Mouse (Mus musculus) right cerebral cortex, postnatal 36 days (tissue): ENCODE measurements around the gene Rrp1.
A peak's percentile ranks its signal among the peaks of the same experiment; 100 is the strongest.

ENCODE experiments used
- DNase-seq, 2 experiments: peaks; one replicate each; pipeline ENCODE4 v3.0.0; 2022; ENCODE audit warnings: low spot score in 2 of 2, mixed read lengths in 1 of 2

Gene Rrp1

DNA sequence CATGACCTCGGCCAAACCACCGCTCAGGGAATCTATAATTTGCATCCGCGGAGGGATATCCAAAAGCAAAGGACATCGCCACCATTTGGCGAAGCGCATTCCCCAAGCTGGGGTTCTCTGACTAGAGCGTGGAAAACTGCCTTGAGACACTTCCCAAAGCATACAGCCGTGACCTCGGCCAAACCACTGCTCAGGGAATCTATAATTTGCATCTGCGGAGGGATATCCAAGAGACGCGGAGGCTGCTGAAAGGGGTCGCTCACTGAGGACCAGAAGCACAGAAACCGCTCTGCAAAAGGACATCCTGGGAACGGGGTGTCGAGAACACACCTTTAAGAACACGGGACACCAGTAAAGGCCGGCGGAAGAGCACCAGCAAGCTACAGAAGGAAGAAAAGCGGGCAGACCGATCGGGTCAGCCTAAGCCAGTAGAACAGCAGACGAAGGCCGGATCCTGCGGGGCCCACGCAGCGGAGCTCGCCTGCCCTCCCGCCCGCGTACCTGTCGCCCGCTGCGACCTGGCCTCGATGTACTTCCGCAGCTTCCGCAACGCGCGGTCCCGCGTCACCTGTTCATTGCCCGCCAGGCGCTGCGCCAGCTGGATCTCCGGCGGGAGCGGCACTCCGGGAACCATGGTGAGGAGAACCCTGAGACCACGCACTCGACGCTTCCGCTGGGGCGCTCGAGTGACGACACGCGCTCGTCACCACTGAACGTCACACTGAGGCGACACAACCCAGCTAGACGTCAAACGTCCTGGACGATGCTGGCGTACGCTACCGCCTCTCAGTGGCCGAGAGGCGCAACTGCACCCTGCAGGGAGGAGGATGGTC is at the start of gene Rrp1:
Rrp1 (minus strand) TSS at position 725 of the 833 bp plus-strand sequence.
- peak; percentile 95 for DNase-seq

DNA sequence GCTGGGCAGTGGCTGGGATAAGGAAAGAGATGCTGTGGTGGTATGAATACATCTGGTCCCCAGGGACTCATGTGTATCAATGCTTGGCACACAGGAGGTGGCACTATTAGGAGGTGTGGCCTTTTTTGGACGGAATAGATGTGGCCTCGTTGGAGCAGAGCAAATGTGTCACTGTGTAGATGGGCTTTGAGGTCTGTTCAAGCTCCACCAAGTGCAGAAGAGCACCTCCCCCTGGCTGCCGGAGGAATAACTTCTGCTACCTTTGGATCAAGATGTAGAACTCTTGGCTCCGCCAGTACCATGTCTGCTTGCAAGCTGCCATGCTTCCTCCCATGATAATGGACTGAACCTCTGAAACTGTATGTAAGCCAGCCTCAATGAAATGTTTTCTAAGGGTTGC is 48.9 kb upstream of the Rrp1 start:
- DNase-seq: no peak

DNA sequence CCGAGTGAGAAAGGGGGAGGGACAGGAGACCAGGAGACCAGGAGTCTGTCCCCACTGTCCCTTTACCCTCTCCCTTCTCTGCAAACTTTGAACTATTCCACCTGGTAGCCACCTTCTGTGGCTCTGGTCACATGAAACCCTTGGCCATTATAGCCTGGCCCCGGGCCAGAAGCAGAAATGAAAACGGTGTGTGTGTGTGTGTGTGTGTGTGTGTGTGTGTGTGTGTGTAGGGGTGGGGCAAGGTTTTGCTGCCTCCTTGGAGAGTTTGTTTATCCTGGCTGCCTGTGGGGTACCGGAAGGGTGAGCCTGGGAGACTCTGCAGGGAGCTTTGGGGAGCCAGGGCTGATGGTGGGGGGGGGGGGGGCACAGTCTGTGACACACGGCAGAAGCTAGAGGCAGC is 47.6 kb upstream of the Rrp1 start:
- no peak for DNase-seq

DNA sequence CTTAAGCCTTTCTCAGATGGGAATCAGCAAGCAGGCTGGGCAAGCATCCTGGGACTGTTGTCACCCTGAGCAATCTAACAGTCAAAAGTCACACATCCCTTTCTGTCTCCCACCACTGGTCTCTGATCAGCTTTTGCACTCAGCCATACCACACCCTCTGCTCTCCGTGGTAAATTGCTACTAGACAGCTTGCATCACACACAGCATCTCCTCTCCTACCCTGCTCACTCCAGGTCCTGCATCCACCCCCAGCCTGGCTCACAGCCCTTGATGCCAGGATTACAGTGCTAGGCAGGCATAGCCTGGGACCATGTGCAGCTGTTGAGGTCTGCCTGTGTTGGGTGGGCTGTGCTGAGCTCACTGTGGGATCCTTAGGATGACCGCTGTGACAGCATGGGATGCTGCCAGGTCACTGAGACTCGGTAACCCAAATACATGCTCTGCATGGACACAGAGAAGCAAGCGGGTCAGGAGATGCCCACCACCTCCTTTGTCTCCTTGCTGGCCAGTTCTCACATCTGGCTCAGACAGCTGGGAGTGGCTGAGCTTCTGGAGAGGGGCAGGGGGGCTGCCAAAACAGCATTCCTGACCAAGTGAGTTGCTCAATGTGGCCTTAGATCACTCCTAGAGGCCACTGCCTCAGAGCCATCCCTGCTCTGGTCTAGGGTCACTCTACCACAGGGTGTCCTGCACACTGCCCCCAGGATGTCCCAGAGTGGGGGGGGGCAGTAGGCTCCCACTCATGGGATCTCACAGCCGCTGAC is 45.7 kb upstream of the Rrp1 start:
- DNase-seq: no peak

DNA sequence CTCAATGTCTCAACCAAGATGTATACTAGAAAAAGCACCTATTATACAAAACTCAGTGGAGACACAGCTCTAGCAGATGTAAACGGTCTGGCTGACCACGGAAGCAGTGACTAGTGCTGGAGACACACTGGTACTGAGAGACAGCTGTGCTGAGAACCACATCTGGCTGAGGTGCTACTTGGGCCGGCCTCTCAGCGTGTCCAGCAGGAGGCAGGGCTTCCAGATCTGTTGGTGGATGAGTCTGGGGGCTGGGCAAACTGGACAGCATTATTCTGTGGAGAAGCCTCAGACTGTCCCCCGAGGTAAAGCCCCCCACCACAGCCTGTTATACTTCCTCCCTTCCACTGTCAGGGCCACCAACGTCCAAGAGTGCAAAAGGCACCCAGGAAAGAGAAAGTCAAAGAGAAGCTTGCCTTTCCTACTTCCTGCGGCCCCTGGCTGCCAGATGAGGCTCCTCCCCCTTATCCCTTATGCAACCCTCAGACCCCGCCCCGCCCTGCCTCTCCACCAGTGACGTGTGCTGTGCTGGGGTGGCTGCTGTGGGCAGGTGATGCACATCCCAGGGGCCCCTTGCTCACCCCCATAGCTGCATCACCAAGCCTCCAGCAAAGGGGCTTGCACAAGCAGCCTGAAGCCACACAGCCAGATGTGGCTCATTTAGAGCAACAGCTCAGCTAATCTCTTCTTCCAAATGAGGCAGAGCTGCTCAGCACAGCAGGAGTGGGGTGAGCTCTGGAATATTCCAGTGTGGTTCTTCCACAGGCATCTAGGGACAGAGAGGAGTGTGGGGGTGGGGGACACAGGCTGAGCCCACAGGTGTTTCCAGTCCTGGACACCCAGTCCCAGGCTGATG is 44.9 kb upstream of the Rrp1 start:
- peak in 1 of 2 experiments; percentile 43 for DNase-seq

DNA sequence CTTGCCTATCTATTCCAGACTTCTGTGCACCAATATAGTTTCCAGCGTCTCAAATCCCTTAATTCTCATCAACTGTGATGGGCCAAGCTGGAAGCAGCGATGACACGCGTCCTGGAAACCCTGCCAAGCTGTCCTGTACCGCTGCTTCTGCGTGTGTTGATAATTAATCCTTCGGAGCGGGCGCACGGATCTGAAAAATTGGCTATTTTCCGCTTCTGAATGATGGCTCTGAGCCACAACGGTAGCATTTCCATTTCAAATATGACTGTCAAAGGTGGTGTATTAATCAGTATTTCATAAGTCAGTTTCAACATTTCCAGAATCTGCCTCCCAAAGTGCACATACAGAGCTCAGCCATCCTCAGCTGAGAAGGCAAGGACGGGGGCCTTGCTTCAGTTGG is 43.9 kb upstream of the Rrp1 start:
- DNase-seq: no peak

DNA sequence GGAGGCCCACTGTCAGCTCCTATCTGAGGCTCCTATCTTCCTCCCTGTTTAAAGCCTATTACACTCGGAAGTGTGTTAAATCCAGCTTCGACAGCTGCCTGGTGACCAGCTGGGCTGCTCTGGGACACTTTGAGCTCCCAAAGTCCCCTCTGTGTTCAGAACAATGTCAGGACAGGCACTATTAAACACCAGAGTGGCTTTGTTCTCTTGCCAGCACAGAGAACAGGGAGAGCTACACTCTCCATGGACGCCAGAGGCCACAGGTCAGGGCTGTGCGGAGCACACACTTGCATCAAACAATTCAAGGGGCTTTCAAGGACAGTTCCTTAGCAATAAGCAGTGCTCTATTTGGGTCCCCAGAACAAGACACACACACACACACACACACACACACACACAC is 39.8 kb upstream of the Rrp1 start:
- DNase-seq: no peak

DNA sequence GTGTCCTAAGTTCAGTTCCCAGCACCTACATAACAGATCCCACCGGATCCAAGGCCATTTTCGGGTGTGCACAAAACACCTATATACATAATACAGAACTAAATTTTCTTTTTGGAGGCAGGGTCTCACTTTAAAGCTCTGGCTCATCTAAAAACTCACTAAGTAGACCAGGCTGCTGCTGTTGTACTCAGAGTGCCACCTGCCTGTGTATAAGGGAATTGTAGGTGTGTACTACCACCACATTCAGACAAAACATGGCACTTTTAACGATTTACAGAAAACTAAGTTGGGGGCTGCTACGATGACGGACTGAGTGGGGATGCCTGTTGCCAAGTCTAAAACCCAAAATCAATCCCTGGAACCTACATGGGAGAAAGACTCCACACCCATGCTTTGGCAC is 37.9 kb upstream of the Rrp1 start:
- DNase-seq: no peak

DNA sequence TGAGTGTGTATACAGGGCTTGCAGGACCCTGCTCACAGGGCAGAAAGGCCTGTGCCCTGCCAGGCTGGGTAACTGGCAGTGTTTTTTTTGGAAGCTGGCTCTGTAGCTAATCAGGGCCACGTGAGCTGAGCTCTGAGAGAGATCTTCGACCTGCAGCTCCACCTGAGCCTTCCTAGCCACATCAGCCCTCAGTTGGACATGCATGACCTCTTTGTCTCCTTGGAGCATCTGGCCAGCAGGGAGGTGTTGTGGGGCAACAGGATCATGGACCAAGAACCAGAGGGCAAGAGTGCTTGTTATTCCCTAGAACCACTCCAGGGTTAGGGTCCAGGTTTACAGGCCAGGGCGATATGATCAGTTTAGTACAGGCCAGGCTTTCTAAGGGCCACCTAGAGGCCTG is 34.6 kb upstream of the Rrp1 start:
- DNase-seq: no peak

DNA sequence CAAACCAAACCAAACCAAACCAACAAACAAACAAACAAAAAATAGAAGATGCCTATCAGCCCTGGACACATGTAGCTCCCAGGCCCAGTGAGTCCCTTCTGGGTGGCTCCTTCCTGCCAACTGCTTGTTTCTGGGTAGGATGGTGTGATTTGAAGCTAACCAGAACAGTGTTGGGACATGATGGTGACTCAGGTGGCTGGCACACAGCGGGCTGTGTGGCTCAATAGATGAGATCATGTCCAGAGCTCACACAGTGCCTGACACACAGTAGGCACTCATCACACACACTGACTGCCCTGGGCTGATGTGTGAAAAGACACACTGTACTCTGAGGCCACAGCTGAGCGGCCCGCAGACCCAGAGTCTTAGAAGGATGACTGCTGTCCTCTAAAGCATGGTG is 33.4 kb upstream of the Rrp1 start:
- DNase-seq: no peak

DNA sequence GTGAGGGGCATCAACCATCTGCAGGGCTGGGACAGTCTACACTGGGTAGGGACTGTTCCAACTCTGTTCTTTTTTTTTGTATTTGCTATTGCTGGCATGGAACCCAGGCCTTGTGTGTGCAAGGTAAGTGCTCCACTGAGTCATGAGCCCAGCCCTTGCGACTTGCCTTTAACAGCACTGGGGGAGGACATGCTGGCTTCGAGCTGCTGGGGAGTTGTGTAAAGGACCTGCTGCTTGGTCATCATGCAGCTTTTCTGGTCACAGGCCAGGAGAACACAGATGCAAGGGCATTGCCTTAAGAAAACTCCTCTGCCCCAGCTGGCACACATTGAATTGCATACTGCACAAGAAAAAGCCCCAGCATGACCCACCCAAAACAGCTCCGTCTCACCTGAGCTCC is 29.4 kb upstream of the Rrp1 start:
- DNase-seq: no peak

DNA sequence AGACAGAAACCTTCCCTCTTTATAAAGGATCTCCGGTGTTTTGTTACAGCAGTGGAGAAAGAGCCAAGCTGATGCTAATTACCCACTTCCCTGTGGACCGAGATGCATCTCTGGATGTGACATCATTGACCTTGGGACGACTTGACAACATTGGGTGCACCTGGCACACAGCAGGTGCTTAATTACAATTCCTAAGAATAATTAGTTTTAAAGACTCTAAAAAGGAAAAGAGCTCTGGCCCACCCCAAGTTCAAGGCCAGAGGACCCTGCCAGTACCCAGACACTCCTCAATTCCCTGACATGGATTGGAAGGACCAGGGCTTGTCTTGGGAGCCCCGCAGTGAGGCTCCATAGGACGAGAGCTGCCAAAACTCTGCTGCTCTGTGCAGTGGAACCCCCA is 28.8 kb upstream of the Rrp1 start:
- DNase-seq: no peak

DNA sequence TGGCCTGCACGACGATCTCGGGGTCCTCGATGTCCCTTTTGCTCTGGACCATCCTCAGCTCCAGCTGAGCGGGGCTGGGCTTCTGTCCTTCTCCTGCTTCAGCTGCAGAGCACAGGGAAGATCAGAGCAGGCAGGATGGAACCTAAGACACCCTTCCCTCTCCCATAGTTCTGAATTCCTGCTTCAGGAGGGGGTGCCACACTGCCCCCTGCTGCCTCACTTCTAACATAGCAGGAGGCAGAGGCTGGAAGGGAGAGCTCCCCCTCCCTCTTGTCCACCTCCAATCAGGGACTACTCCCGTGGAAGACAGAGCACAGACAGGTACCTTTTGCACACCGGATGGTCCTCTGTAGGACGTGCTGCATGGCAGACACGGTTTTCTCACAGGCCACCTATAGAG is 28.0 kb upstream of the Rrp1 start:
- no peak for DNase-seq

DNA sequence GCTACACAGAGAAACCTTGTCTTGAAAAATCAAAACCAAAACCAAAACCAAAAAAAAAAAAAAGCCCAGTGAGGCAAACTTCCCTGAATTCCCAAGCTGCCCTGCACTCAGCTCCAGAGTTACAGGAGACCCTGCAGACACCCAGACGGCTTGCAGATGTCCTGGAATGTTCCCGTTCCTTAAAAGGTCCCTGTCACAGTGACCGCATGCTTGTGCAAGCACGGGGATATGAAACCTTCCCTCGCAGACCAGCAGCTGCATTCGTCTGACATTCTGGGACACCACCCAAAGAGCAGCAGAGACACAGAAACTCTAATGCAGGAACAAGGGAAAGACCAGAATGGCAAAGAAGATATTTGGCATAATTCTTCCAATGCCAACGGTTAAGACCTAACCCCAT is 27.1 kb upstream of the Rrp1 start:
- no peak for DNase-seq

DNA sequence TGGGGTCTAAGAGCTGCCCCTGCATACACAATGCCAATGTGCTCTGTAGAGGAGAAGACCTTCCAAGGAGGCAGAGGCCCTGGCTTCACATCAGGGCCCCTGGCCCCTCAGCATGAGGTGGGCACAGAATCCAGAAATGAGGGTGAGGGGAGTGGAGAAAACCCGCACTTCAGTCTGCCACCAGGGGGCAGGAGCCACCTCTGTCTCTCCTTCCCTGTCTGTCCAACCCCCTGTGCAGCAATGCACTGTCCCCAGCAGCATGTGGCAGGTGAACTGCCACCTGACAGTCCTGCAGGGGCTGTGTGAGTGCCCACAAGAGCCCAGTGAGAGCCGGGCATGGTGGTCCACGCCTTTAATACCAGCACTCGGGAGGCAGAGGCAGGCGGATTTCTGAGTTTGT is 26.7 kb upstream of the Rrp1 start:
- DNase-seq: no peak

DNA sequence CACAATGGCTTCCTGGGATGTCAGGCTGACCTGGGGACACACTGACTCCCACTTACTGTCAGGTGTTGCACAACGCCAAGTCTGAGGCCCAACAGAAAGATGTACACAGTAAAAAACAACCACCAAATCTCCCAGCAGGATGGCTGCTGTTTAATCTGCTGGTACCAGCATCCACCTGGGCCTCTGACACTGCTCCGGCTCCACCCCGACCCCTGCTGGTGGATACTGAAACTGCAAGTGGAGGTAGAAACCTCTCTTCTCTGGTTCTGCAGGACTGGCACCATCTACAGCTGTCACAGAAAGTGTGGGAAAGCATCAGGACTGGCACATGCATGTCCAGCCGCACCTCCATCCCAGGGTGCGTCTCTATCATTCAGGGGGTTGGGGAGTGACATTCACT is 25.3 kb upstream of the Rrp1 start:
- DNase-seq: peak in 1 of 2 experiments; percentile 61

DNA sequence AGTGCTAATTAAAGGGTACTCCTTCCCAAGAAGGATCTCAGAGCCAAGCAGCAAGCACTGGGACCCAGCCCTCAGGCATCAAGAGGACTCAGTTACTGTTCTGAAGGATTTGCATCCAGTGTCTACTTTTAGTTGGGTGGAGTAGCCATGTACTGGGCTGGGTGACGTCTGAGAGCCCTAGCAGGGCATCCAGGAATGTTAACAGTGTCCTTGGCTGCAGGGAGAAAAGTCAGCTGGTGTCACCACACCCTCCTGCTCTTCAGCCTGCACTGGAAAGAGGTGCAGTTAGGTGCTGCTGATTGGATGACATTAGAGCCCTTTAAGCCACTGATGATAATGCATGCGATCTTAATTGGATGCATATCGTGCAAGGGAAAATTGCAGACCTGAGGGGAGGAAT is 20.0 kb upstream of the Rrp1 start:
- DNase-seq: no peak

DNA sequence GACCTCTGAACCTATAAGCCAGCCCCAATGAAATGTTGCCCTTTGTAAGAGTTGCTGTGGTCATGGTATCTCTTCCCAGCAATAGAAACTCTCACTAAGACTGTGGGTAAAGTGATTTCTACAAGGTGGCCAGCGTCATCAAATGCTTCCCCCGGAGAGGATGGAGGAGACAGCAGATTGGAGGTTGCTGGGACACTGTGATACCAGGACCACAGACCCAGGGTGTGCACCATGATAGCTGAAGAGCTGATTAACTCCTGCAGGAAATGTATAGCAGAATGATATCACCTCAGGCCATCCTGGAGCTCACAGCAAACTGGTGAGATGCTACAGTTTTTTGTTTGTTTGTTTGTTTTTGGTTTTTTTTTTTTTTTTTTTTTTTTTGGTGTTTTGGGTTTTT is 16.9 kb upstream of the Rrp1 start:
- DNase-seq: no peak

DNA sequence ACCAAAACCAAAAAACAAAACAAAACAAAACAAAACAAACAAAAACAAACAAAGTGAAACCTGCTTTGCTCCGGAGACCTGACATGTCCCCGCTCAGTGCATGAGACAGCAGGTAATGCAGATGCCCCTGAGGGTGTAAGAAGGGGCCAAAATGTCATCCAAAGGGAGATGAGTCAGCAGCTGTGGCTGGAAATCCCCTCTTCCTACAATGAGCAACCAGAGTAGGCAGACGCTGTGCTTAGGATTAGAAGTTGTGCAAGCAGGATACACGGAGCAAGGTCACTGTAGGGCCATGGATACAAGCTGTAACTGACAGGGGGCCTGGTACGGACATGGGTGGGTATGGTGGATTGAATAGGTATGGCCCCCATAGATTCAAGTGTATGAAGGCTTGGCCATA is 16.3 kb upstream of the Rrp1 start:
- no peak for DNase-seq

DNA sequence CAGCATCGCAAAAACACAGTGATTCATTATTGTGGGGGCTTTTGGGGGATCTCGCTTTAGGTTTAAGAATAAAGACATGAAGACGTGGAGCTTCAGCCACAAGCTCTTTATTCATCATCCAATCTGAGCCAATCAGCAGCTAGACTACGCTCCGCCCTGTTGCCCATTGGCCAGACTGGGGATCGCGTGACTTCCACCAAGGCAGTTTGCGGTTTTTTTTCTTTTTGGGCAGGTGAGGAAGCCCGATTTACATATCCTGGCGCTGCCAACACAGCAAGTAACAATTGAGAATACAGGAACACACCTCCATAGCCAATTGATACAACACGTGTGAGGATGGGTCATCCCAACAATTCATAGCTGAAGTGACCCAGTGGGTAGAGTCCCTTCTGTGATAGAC is 15.2 kb upstream of the Rrp1 start:
- no peak for DNase-seq

DNA sequence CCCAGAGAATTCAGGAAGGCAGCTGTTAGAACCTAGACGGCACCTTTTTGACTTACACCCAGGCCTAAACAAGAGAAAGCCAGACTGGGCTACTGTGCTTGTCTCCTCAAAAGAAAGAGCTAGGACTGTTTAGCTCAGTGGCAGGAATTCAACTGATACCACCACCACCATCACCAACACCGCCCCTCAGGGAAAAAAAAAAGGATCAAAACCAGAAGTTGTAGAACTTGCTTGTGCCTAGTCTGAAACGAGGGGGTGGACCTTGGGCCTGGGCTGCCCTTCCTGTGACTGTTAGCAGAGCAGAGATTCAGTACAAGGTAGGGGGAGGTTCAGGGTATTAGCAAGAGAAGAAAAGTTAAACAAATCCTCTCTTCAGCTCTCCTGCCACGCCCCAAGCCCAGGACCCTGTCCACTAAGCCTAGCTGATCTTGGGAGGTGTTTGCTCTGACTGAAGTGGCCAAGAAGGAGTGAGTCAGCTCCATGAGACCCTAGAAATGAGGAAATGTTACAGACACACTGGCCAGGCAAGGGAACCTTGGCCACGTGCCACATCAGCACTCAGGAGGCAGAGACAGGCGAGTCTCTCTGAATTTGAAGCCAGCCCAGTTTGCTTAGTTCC is 13.4 kb upstream of the Rrp1 start:
- DNase-seq: no peak
